Mouse (Mus musculus) small intestine, adult 2 months (tissue): ENCODE measurements at regions not wholly inside any gene's neighbourhood (a gene's known extent, or its start where the extent isn't known, plus 50 kb on each side); places are given as distances from the start of the nearest gene placed in this dataset.

Experiments used
- CTCF ChIP-seq: fragments of 200-500 bp; IDR thresholded peaks from 2 replicates; pipeline ENCODE4 v1.5.1; 2012; ENCODE audit warnings: low read depth, mild to moderate bottlenecking, control low read depth, inconsistent platforms, low read length, moderate library complexity, mixed read lengths; ENCODE audit not compliant: insufficient replicate concordance, insufficient read length; ENCODE audit errors: extremely low read depth
- POLR2A ChIP-seq: fragments of 200-500 bp; IDR thresholded peaks from 2 replicates; pipeline ENCODE4 v1.6.1; 2012; ENCODE audit warnings: low read depth, mild to moderate bottlenecking, control low read depth, inconsistent platforms, low read length, moderate library complexity

DNA sequence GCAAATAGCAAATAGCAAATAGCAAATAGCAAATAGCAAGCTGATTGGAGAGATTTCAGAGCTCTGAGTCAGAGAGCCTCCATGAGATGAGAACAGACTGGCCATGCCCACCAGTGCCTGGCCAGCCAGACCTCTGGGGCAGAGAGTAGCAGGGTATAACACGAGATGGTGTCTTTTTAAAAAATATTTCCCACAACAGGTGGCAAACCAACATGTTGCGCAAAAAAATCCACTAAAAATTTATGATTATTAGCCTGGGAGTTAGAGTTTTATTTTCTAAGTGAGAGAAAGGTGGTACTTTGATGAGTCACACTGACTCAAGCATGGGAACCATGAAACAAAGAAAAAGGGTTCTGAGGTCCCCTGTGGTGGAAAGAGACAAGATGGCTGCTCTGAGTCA is 753.5 kb upstream of the Adam24 start:
- TF ChIP-seq POLR2A = no peak
- TF ChIP-seq CTCF = no peak
